ENCODE assay signal across 24 mouse cellular contexts in the genomic region with DNA sequence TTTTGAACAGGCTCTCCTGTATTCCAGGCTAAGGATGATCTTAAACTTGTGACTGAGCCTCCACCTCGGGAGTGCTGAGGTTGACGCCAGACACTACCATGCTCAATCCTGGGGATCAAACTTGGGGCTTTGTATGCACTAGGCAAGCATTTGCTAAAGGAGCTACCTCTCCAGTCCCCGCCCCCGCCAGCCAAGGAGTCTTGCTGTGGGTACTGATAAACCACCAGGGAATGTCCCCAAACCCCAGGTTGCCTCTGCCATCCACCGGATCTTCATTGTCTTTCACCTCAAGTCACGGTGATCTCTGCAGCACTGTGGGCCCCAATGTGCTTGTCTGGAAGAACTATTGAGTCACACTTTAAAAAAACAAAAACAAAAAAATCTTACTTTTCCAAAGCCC.
DNase-seq lines count a peak whose midpoint lies in the region; ATAC-seq and TF ChIP-seq lines count a peak whose summit lies in the region.
"Had no signal": no experiment of that assay in that cellular context is flagged by ENCODE, and none has a peak within 500 bp of the region (broad histone marks: within the 10 kb centered on the region; RNA-seq: fewer than 3 reads in every experiment).

No protein-coding gene starts in this region.

- TF ChIP-seq EP300 in liver, postnatal 0 days (IDR thresholded peaks at IDR 0.05; ENCODE audit: low read depth) = no peak

- H3K9ac ChIP-seq in liver, embryonic 13.5 days = no peak overlapping the region
- H3K9ac ChIP-seq in liver, postnatal 0 days (replicated peaks) = no peak overlapping the region
- H3K9ac ChIP-seq: embryonic facial prominence, embryonic 13.5 days; forebrain, embryonic 12.5 days; forebrain, embryonic 15.5 days; hindbrain, embryonic 13.5 days had no signal

- H3K27ac ChIP-seq in liver, embryonic 13.5 days = no peak overlapping the region
- no peak overlapping the region for H3K27ac ChIP-seq in liver, postnatal 0 days (ENCODE audit: low read depth)
- H3K27ac ChIP-seq: embryonic facial prominence, embryonic 10.5 days; embryonic facial prominence, embryonic 13.5 days; forebrain, embryonic 12.5 days; forebrain, embryonic 15.5 days; hindbrain, embryonic 13.5 days had no signal

- 36% methylated on average over 6 of the region's 6 CpGs for WGBS in liver, embryonic 13.5 days (ENCODE audit: insufficient replicate concordance)
- 46% methylated on average over 6 of the region's 6 CpGs for WGBS in liver, postnatal 0 days (ENCODE audit: insufficient replicate concordance)

- no peak overlapping the region for H3K4me3 ChIP-seq in liver, embryonic 13.5 days (replicated peaks)
- no peak overlapping the region for H3K4me3 ChIP-seq in liver, postnatal 0 days (ENCODE audit: low read depth, low read length)
- H3K4me3 ChIP-seq: embryonic facial prominence, embryonic 10.5 days; embryonic facial prominence, embryonic 13.5 days; erythroblast, embryonic 14.5 days; forebrain, embryonic 12.5 days; forebrain, embryonic 15.5 days; hindbrain, embryonic 13.5 days had no signal

- H3K9me3 ChIP-seq in liver, embryonic 13.5 days (replicated peaks) = no peaks in the 10 kb centered on the region
- H3K9me3 ChIP-seq in liver, postnatal 0 days (ENCODE audit: low read length) = no peaks in the 10 kb centered on the region
- H3K9me3 ChIP-seq: embryonic facial prominence, embryonic 10.5 days; embryonic facial prominence, embryonic 13.5 days; forebrain, embryonic 12.5 days; forebrain, embryonic 15.5 days; hindbrain, embryonic 13.5 days had no signal

- H3K4me2 ChIP-seq in liver, embryonic 13.5 days = no peak overlapping the region
- no peak overlapping the region for H3K4me2 ChIP-seq in liver, postnatal 0 days (ENCODE audit: low read depth, low read length)
- H3K4me2 ChIP-seq: embryonic facial prominence, embryonic 13.5 days; forebrain, embryonic 12.5 days; forebrain, embryonic 15.5 days; heart, embryonic 11.5 days; hindbrain, embryonic 13.5 days had no signal

- H3K27me3 ChIP-seq in liver, embryonic 13.5 days = no peaks in the 10 kb centered on the region
- no peaks in the 10 kb centered on the region for H3K27me3 ChIP-seq in liver, postnatal 0 days (ENCODE audit: insufficient read depth, low read length)
- H3K27me3 ChIP-seq: embryonic facial prominence, embryonic 13.5 days; forebrain, embryonic 12.5 days; forebrain, embryonic 15.5 days; hindbrain, embryonic 13.5 days had no signal

- H3K36me3 ChIP-seq in liver, embryonic 13.5 days = no peaks in the 10 kb centered on the region
- H3K36me3 ChIP-seq in liver, postnatal 0 days (replicated peaks; ENCODE audit: insufficient read depth, low read length) = no peaks in the 10 kb centered on the region
- H3K36me3 ChIP-seq: embryonic facial prominence, embryonic 10.5 days; embryonic facial prominence, embryonic 13.5 days; forebrain, embryonic 12.5 days; forebrain, embryonic 15.5 days; hindbrain, embryonic 13.5 days had no signal

- peak; percentile 35; the same call in 1 of the 2 replicates for ATAC-seq in liver, embryonic 13.5 days (ENCODE audit: low read depth)
- ATAC-seq in liver, postnatal 0 days = no peak
- ATAC-seq in megakaryocyte progenitor cell, adult 5-6 weeks (replicated peaks; ENCODE audit: poor library complexity) = peak; percentile 23
- ATAC-seq: forebrain, embryonic 15.5 days; hindbrain, embryonic 16.5 days; inflammation-experienced regulatory T-cells, adult 6 months had no signal

- TF ChIP-seq CTCF in liver, postnatal 0 days (IDR thresholded peaks at IDR 0.05; ENCODE audit: low read depth) = no peak

- H3K4me1 ChIP-seq in liver, embryonic 13.5 days (replicated peaks) = peaks cover 43% of the 10 kb centered on the region
- peaks cover 8% of the 10 kb centered on the region for H3K4me1 ChIP-seq in liver, postnatal 0 days (ENCODE audit: insufficient read depth)
- H3K4me1 ChIP-seq: forebrain, embryonic 15.5 days had no signal

- no peak for DNase-seq in liver, embryonic 13.5 days
- DNase-seq in liver, postnatal 0 days = no peak
- DNase-seq in c-Kit-positive CD71-negative TER-119-negative erythroid progenitor cells, embryonic 14.5 days (ENCODE audit: low read depth) = peak; percentile 24
- DNase-seq in lung, adult 18-20 months = no peak
- no peak for DNase-seq in left cerebral cortex, adult 11 months (ENCODE audit: low spot score)
- DNase-seq: adrenal gland, adult 2 months; adrenal gland, postnatal 14 days; cerebellum, adult 11-12 months; cerebellum, adult 8-10 months; cerebellum, postnatal 10 days; cerebellum, postnatal 36 days; embryo, embryonic 11 days; gastrocnemius, postnatal 10 days; gastrocnemius, postnatal 36 days had no signal
